Mouse (Mus musculus): ENCODE results near the gene Fbxw9. TPM values are rescaled to one million over a fixed set of nuclear protein-coding genes. Genes with fewer than 3 reads are reported as not detected.
A peak's percentile ranks its signal among the peaks of the same experiment; 100 is the strongest.

Fbxw9 gene
- total and polyA plus RNA-seq, 2 experiments from 2014 or later, result 82.2 to 104 TPM

GRCm38 (mm10) chr8:85029271-85029670 lies 30.6 kb upstream of the Fbxw9 start:
- no peaks in the 10 kb centered on the region for H3K27me3 ChIP-seq (ENCODE audit: insufficient read depth, low read length)
- no peak for DNase-seq (ENCODE audit: low spot score)
- peaks cover 28% of the 10 kb centered on the region for H3K4me1 ChIP-seq (ENCODE audit: insufficient read depth, low read length)
- no peak for ATAC-seq
- H3K27ac ChIP-seq, result no peak overlapping the region
- TF ChIP-seq CTCF (IDR thresholded peaks at IDR 0.05; ENCODE audit: low read depth), result no peak
- H3K9me3 ChIP-seq (ENCODE audit: low read length), result no peaks in the 10 kb centered on the region
- H3K4me3 ChIP-seq (ENCODE audit: low read length), result peak overlapping the region; percentile 95; the same call in 1 of the 2 replicates
- no peak overlapping the region; the same call in 1 of the 2 replicates for H3K9ac ChIP-seq (replicated peaks; ENCODE audit: low read length)
- peak overlapping the region; percentile 91; the same call in 1 of the 2 replicates for H3K4me2 ChIP-seq (ENCODE audit: low read depth, low read length)
- peaks cover 30% of the 10 kb centered on the region for H3K36me3 ChIP-seq (ENCODE audit: insufficient read depth, low read length)
- WGBS, result 94% methylated on average over 14 of the region's 14 CpGs

DNA sequence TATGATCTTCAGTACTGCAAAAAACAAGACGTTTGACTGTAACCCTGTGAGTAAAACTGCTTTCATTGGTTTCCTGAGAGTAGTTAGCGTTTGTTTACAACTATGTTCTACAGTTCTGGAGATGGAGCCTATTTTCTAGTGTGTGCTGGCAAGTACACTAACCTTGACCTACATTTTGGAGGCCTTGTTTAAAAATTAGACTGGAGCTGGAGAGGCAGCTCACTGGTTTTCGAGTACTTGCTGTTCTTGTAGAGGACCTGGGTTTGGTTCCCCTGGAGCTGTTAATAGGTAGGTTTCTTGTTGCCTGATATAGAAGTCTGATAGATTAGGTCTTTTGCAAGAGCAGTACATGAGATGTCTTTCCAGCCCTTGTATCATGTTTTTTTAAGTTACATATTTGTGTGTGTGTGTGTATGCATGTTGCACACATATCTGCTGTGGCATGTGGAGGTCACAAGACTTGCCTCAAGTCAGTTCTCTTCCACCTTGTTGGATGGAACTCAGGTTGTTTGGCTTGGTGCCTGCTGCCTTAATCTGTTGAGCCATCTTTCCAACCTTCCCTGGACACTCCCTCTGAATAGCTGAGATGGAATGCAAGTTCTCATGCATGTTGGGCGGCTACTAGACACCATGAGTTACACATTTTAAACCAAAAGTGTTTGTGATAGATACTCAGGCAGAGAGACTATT lies 27.1 kb upstream of the Fbxw9 start:
- no peak overlapping the region for H3K4me2 ChIP-seq (ENCODE audit: low read depth, low read length)
- H3K27me3 ChIP-seq (ENCODE audit: insufficient read depth, low read length), result no peaks in the 10 kb centered on the region
- no peak overlapping the region for H3K4me3 ChIP-seq (ENCODE audit: low read length)
- DNase-seq (ENCODE audit: low spot score) (no peak), ATAC-seq (no peak)
- no peak for TF ChIP-seq CTCF (IDR thresholded peaks at IDR 0.05; ENCODE audit: low read depth)
- 94% methylated on average over 4 of the region's 4 CpGs for WGBS
- no peaks in the 10 kb centered on the region for H3K9me3 ChIP-seq (ENCODE audit: low read length)
- no peak overlapping the region for H3K27ac ChIP-seq
- peaks cover 15% of the 10 kb centered on the region; the same call in 1 of the 2 replicates for H3K4me1 ChIP-seq (ENCODE audit: insufficient read depth, low read length)
- peaks cover 30% of the 10 kb centered on the region for H3K36me3 ChIP-seq (ENCODE audit: insufficient read depth, low read length)
- H3K9ac ChIP-seq (replicated peaks; ENCODE audit: low read length), result no peak overlapping the region

DNA sequence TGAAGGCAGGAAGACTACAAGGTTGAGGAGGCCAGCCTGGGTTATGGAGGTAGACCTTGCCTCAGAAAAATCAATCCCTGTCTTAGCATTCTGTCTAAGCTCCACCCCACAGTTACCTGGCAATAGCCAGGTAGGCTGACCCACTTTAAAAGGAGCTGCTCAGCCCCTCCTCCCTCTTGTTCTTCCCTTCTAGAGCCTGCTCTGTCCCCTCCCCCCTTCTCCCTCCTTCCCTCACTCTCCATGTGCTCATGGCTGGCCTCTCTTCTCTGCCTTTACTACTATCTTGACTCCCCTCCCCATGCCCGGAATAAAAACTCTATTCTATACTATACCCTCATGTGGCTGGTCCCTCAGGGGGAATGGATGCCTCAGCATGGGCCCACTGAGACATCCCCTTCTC lies 26.0 kb upstream of the Fbxw9 start:
- ATAC-seq (no peak), DNase-seq (ENCODE audit: low spot score) (no peak)
- Histone ChIP-seq H3K4me3 (ENCODE audit: low read length) (no peak overlapping the region), H3K4me2 (ENCODE audit: low read depth, low read length) (no peak overlapping the region), H3K27me3 (ENCODE audit: insufficient read depth, low read length) (no peaks in the 10 kb centered on the region), H3K4me1 (ENCODE audit: insufficient read depth, low read length) (peaks cover 11% of the 10 kb centered on the region), H3K9ac (replicated peaks; ENCODE audit: low read length) (no peak overlapping the region), H3K36me3 (ENCODE audit: insufficient read depth, low read length) (peaks cover 30% of the 10 kb centered on the region), H3K27ac (no peak overlapping the region), H3K9me3 (ENCODE audit: low read length) (no peaks in the 10 kb centered on the region)
- WGBS, result 77% methylated on average over 1 of the region's 1 CpGs
- TF ChIP-seq CTCF (IDR thresholded peaks at IDR 0.05; ENCODE audit: low read depth), result no peak

- ATAC-seq (no peak), DNase-seq (ENCODE audit: low spot score) (peak; percentile 91)
- 0 out of 2 replicates have a peak overlapping the region, but pooled peaks have one; percentile 26 for H3K9ac ChIP-seq (replicated peaks; ENCODE audit: low read length)
- no peak overlapping the region for H3K27ac ChIP-seq
- H3K36me3 ChIP-seq (ENCODE audit: insufficient read depth, low read length), result peaks cover 28% of the 10 kb centered on the region
- peaks cover 8% of the 10 kb centered on the region; the same call in 1 of the 2 replicates for H3K4me1 ChIP-seq (ENCODE audit: insufficient read depth, low read length)
- H3K4me3 ChIP-seq (ENCODE audit: low read length), result peak overlapping the region; percentile 19; the same call in 1 of the 2 replicates
- WGBS, result 4% methylated on average over 13 of the region's 13 CpGs
- H3K27me3 ChIP-seq (ENCODE audit: insufficient read depth, low read length), result no peaks in the 10 kb centered on the region
- no peak for TF ChIP-seq CTCF (IDR thresholded peaks at IDR 0.05; ENCODE audit: low read depth)
- H3K9me3 ChIP-seq (ENCODE audit: low read length), result no peaks in the 10 kb centered on the region
- H3K4me2 ChIP-seq (ENCODE audit: low read depth, low read length), result peak overlapping the region; percentile 82
These were observed 25.1 kb upstream of the Fbxw9 start for GRCm38 (mm10) chr8:85034764-85035163.

GRCm38 (mm10) chr8:85035165-85035727 lies 24.6 kb upstream of the Fbxw9 start:
- Histone ChIP-seq H3K36me3 (ENCODE audit: insufficient read depth, low read length) (peaks cover 23% of the 10 kb centered on the region), H3K27ac (no peak overlapping the region), H3K27me3 (ENCODE audit: insufficient read depth, low read length) (no peaks in the 10 kb centered on the region), H3K4me1 (ENCODE audit: insufficient read depth, low read length) (peaks cover 8% of the 10 kb centered on the region; the same call in 1 of the 2 replicates), H3K4me3 (ENCODE audit: low read length) (peak overlapping the region; percentile 83), H3K9ac (replicated peaks; ENCODE audit: low read length) (no peak overlapping the region; the same call in 1 of the 2 replicates), H3K9me3 (ENCODE audit: low read length) (no peaks in the 10 kb centered on the region), H3K4me2 (ENCODE audit: low read depth, low read length) (peak overlapping the region; percentile 82)
- no peak for ATAC-seq
- WGBS, result 8% methylated on average over 12 of the region's 12 CpGs
- no peak for DNase-seq (ENCODE audit: low spot score)
- no peak for TF ChIP-seq CTCF (IDR thresholded peaks at IDR 0.05; ENCODE audit: low read depth)

GRCm38 (mm10) chr8:85035728-85036310 lies 24.0 kb upstream of the Fbxw9 start:
- TF ChIP-seq CTCF (IDR thresholded peaks at IDR 0.05; ENCODE audit: low read depth), result no peak
- Histone ChIP-seq H3K27me3 (ENCODE audit: insufficient read depth, low read length) (no peaks in the 10 kb centered on the region), H3K4me2 (ENCODE audit: low read depth, low read length) (peak overlapping the region; percentile 82), H3K4me1 (ENCODE audit: insufficient read depth, low read length) (peaks cover 8% of the 10 kb centered on the region; the same call in 1 of the 2 replicates), H3K9me3 (ENCODE audit: low read length) (no peaks in the 10 kb centered on the region), H3K36me3 (ENCODE audit: insufficient read depth, low read length) (peaks cover 23% of the 10 kb centered on the region), H3K27ac (peak overlapping the region; percentile 98), H3K9ac (replicated peaks; ENCODE audit: low read length) (peak overlapping the region; percentile 91), H3K4me3 (ENCODE audit: low read length) (peak overlapping the region; percentile 83)
- DNase-seq (ENCODE audit: low spot score) (peak; percentile 12), ATAC-seq (no peak)
- 2% methylated on average over 15 of the region's 15 CpGs for WGBS

Measured in hindbrain, postnatal 0 days (tissue).